Mouse (Mus musculus) CH12.LX (cell line): ENCODE results near the gene Ercc6l2. TPM values are rescaled to one million over a fixed set of nuclear protein-coding genes. Genes with fewer than 3 reads are reported as not detected.

Experiments used
- DNase-seq: peaks from one replicate; pipeline ENCODE4 v3.0.0-alpha.2; 2013; ENCODE audit errors: extremely low read depth
- H3K27ac ChIP-seq: 2 replicates; pipeline ENCODE4 v1.5.1; 2012; ENCODE audit warnings: low read depth, mild to moderate bottlenecking, control low read depth, moderate library complexity; ENCODE audit not compliant: insufficient read depth
- H3K27me3 ChIP-seq: replicated peaks from 2 replicates; pipeline ENCODE3; 2012; ENCODE audit warnings: inconsistent platforms
- H3K36me3 ChIP-seq, 2 experiments: replicated peaks in 1 of 2; 2 replicates each; pipeline versions ENCODE3 to v1.6.1; 2012; ENCODE audit warnings: inconsistent platforms in 1 of 2, low read length in 1 of 2, mild to moderate bottlenecking in 1 of 2, mixed read lengths in 1 of 2, moderate library complexity in 1 of 2; ENCODE audit not compliant: control insufficient read depth in 1 of 2, insufficient read depth in 1 of 2
- H3K4me1 ChIP-seq, 2 experiments: 2 replicates each; pipeline ENCODE4 v1.6.1; 2012; ENCODE audit warnings: inconsistent platforms in 1 of 2, moderate library complexity in 1 of 2; ENCODE audit not compliant: insufficient read depth in 2 of 2, control insufficient read depth in 1 of 2
- H3K4me2 ChIP-seq: 2 replicates; pipeline ENCODE4 v1.6.1; 2012; ENCODE audit warnings: low read depth, mild to moderate bottlenecking, control low read depth; ENCODE audit not compliant: poor library complexity, insufficient read depth, severe bottlenecking
- H3K4me3 ChIP-seq, 3 experiments: fragments of 150-350 bp in 1 of 3; sonication (generic) in 1 of 3; replicated peaks in 1 of 3; 2 replicates each; pipeline versions ENCODE3 to v1.5.1; 2011 to 2012; ENCODE audit warnings: low read depth in 2 of 3, low read length in 2 of 3, mild to moderate bottlenecking in 2 of 3, moderate library complexity in 2 of 3, control low read depth in 1 of 3, improper control_type of control experiment in 1 of 3, inconsistent platforms in 1 of 3, mixed read lengths in 1 of 3; ENCODE audit not compliant: poor library complexity in 1 of 3
- H3K79me2 ChIP-seq: replicated peaks from 2 replicates; pipeline ENCODE4 v1.6.1; 2012; ENCODE audit warnings: mild to moderate bottlenecking, moderate library complexity; ENCODE audit not compliant: control insufficient read depth, poor library complexity, insufficient read depth, severe bottlenecking; ENCODE audit errors: extremely low read depth
- H3K9ac ChIP-seq: 2 replicates; pipeline ENCODE4 v1.6.1; 2012; ENCODE audit warnings: low read depth, mild to moderate bottlenecking, control low read depth, moderate library complexity; ENCODE audit not compliant: insufficient read depth
- H3K9me3 ChIP-seq: replicated peaks from 2 replicates; pipeline ENCODE3; 2012; ENCODE audit warnings: low read length, inconsistent platforms, mixed read lengths
- BHLHE40 ChIP-seq: IDR thresholded peaks from 2 replicates; pipeline ENCODE4 v1.6.1; 2011; ENCODE audit warnings: mild to moderate bottlenecking, low read depth, low read length, improper control_type of control experiment
- CHD1 ChIP-seq: IDR thresholded peaks from 2 replicates; pipeline ENCODE4 v1.6.1; 2012; ENCODE audit warnings: low read depth, low read length, improper control_type of control experiment, inconsistent platforms
- CHD2 ChIP-seq: IDR thresholded peaks from 2 replicates; pipeline ENCODE4 v1.6.1; 2011; ENCODE audit warnings: low read length, improper control_type of control experiment
- CTCF ChIP-seq, 2 experiments: IDR thresholded peaks in 1 of 2; conservative IDR thresholded peaks in 1 of 2; 2 replicates each; pipeline ENCODE4 v1.5.1; 2011 to 2012; ENCODE audit warnings: low read depth in 2 of 2, low read length in 2 of 2, improper control_type of control experiment in 1 of 2, inconsistent platforms in 1 of 2, mild to moderate bottlenecking in 1 of 2, moderate library complexity in 1 of 2
- E2F4 ChIP-seq: IDR thresholded peaks from 2 replicates; pipeline ENCODE4 v1.6.1; 2011; ENCODE audit warnings: low read depth, low read length, improper control_type of control experiment; ENCODE audit not compliant: insufficient replicate concordance
- ELF1 ChIP-seq: IDR thresholded peaks from 2 replicates; pipeline ENCODE4 v1.6.1; 2014; ENCODE audit warnings: low read depth, mild to moderate bottlenecking, inconsistent platforms, low read length, improper control_type of control experiment
- EP300 ChIP-seq: IDR thresholded peaks from 2 replicates; pipeline ENCODE4 v1.6.1; 2011; ENCODE audit warnings: low read length, improper control_type of control experiment
- ETS1 ChIP-seq: conservative IDR thresholded peaks from 2 replicates; pipeline ENCODE4 v1.6.1; 2012; ENCODE audit warnings: low read depth, mild to moderate bottlenecking, inconsistent platforms, low read length, improper control_type of control experiment, moderate library complexity
- GABPA ChIP-seq: IDR thresholded peaks from 2 replicates; pipeline ENCODE4 v1.6.1; 2012; ENCODE audit warnings: low read depth, low read length, improper control_type of control experiment, inconsistent platforms; ENCODE audit not compliant: insufficient replicate concordance
- HCFC1 ChIP-seq: IDR thresholded peaks from 2 replicates; pipeline ENCODE4 v1.6.1; 2012; ENCODE audit warnings: low read depth, mild to moderate bottlenecking, inconsistent platforms, low read length, improper control_type of control experiment
- IRF4 ChIP-seq: IDR thresholded peaks from 2 replicates; pipeline ENCODE4 v1.6.1; 2014; ENCODE audit warnings: low read depth, mild to moderate bottlenecking, inconsistent platforms, low read length, improper control_type of control experiment
- JUN ChIP-seq: IDR thresholded peaks from 2 replicates; pipeline ENCODE4 v1.6.1; 2011; ENCODE audit warnings: low read depth, mild to moderate bottlenecking, low read length, improper control_type of control experiment, moderate library complexity; ENCODE audit not compliant: insufficient read depth
- MAFK ChIP-seq: IDR thresholded peaks from 2 replicates; pipeline ENCODE4 v1.6.1; 2011; ENCODE audit warnings: low read length, improper control_type of control experiment; ENCODE audit not compliant: insufficient replicate concordance
- MAZ ChIP-seq: IDR thresholded peaks from 2 replicates; pipeline ENCODE4 v1.6.1; 2012; ENCODE audit warnings: low read depth, mild to moderate bottlenecking, inconsistent platforms, low read length, improper control_type of control experiment, moderate library complexity
- MXI1 ChIP-seq: IDR thresholded peaks from 2 replicates; pipeline ENCODE4 v1.6.1; 2011; ENCODE audit warnings: mild to moderate bottlenecking, low read depth, low read length, improper control_type of control experiment
- MYC ChIP-seq: IDR thresholded peaks from 2 replicates; pipeline ENCODE4 v1.6.1; 2011; ENCODE audit warnings: low read depth, mild to moderate bottlenecking, improper control_type of control experiment, low read length
- NELFE ChIP-seq: IDR thresholded peaks from 2 replicates; pipeline ENCODE4 v1.6.1; 2011; ENCODE audit warnings: low read depth, low read length, improper control_type of control experiment
- NRF1 ChIP-seq: IDR thresholded peaks from 2 replicates; pipeline ENCODE4 v1.6.1; 2014; ENCODE audit warnings: low read depth, mild to moderate bottlenecking, inconsistent platforms, low read length, improper control_type of control experiment, moderate library complexity
- PAX5 ChIP-seq: IDR thresholded peaks from 2 replicates; pipeline ENCODE4 v1.6.1; 2012; ENCODE audit warnings: low read length, inconsistent platforms, mixed read lengths
- POLR2AphosphoS2 ChIP-seq: IDR thresholded peaks from 2 replicates; pipeline ENCODE4 v1.6.1; 2011; ENCODE audit warnings: low read depth, low read length, improper control_type of control experiment
- RAD21 ChIP-seq: IDR thresholded peaks from 2 replicates; pipeline ENCODE4 v1.6.1; 2011; ENCODE audit warnings: low read depth, mild to moderate bottlenecking, low read length, improper control_type of control experiment, moderate library complexity
- SIN3A ChIP-seq: IDR thresholded peaks from 2 replicates; pipeline ENCODE4 v1.6.1; 2012; ENCODE audit warnings: low read length, improper control_type of control experiment, inconsistent platforms
- USF1 ChIP-seq: IDR thresholded peaks from 2 replicates; pipeline ENCODE4 v1.6.1; 2014; ENCODE audit warnings: low read depth, mild to moderate bottlenecking, inconsistent platforms, low read length, improper control_type of control experiment
- USF2 ChIP-seq: conservative IDR thresholded peaks from 2 replicates; pipeline ENCODE4 v1.6.1; 2011; ENCODE audit warnings: low read depth, low read length, improper control_type of control experiment
- ZC3H11A ChIP-seq: IDR thresholded peaks from 2 replicates; pipeline ENCODE4 v1.6.1; 2012; ENCODE audit warnings: low read depth, mild to moderate bottlenecking, inconsistent platforms, low read length, improper control_type of control experiment
- ZMIZ1 ChIP-seq: IDR thresholded peaks from 2 replicates; pipeline ENCODE4 v1.6.1; 2012; ENCODE audit warnings: low read depth, mild to moderate bottlenecking, inconsistent platforms, low read length, improper control_type of control experiment
- dilution Hi-C: fragments of 300-500 bp; cut with MboI; formaldehyde crosslinking; loops from 2 replicates; pipeline ENCODE4 v1.14.3; 2020; ENCODE audit warnings: low sequenced_read_pairs; ENCODE audit not compliant: extremely low pct_unique_long_range_greater_than_20kb, extremely low pct_ligation_motif_present
- in situ Hi-C: fragments of 300-500 bp; cut with MboI; formaldehyde crosslinking; loops from 3 replicates; pipeline ENCODE4 v1.14.3; 2019; ENCODE audit warnings: low sequenced_read_pairs, low pct_ligation_motif_present, low pct_unique_long_range_greater_than_20kb, mixed read lengths
- polyA plus RNA-seq: library from polyadenylated mRNA; unstranded; fragments of >175 nt; gene quantifications from 2 replicates; pipeline ENCODE4 v1.2.1, GENCODE M21; 2012; ENCODE audit warnings: low read depth; ENCODE audit not compliant: insufficient read length
- total RNA-seq, 2 experiments: library from RNA; depleted of rRNA; stranded (reverse); fragments of 300-350 nt in 1 of 2; fragments of >200 nt in 1 of 2; gene quantifications; 2 replicates each; pipeline ENCODE4 v1.2.3; 2012 to 2014

Ercc6l2 gene
- total and polyA plus RNA-seq, 3 experiments: 44.3 to 97.0 (median 62.5) TPM

DNA sequence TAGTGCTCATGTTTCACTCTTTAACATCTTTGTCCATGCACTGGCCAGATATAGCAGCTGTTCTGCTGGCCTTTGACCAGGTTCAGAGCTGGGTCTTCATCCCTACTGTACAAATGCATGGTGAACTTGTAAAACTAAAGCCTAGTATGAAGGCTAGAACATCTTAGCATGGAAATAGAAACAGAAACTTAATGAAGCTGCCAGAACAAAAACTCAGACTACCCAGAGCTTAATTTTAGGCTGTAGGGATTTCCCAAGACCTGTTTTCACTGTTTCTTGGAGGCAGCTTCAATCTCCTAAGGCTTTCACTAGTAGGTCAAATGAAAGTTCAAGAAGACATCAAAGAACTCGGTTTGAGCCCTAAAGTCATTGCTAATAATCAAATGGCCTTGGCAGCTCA lies 15.1 kb upstream of the Ercc6l2 start (continued):
- peak; percentile 24; the same call in 1 of the 2 replicates for TF ChIP-seq JUN
- peak; percentile 29; the same call in 1 of the 2 replicates for TF ChIP-seq MYC
- no peak for TF ChIP-seq POLR2AphosphoS2
- no peak for TF ChIP-seq ZC3H11A
- no peak for TF ChIP-seq MAZ
- peak; percentile 85 for TF ChIP-seq ETS1
- peak; percentile 90 for TF ChIP-seq IRF4
- no peak for TF ChIP-seq USF1
- TF ChIP-seq USF2: no peak
- TF ChIP-seq NRF1: no peak
- TF ChIP-seq SIN3A: peak; percentile 67; the same call in 1 of the 2 replicates
- no peak for TF ChIP-seq PAX5
- no peak; the same call in 1 of the 2 replicates for TF ChIP-seq RAD21
- TF ChIP-seq MXI1: no peak
- peak; percentile 89 for TF ChIP-seq EP300
- no peak for TF ChIP-seq ZMIZ1
- peak; percentile 33; the same call in 1 of the 2 replicates for TF ChIP-seq CHD2
- no peak for TF ChIP-seq ELF1
- no peak for TF ChIP-seq CHD1

DNA sequence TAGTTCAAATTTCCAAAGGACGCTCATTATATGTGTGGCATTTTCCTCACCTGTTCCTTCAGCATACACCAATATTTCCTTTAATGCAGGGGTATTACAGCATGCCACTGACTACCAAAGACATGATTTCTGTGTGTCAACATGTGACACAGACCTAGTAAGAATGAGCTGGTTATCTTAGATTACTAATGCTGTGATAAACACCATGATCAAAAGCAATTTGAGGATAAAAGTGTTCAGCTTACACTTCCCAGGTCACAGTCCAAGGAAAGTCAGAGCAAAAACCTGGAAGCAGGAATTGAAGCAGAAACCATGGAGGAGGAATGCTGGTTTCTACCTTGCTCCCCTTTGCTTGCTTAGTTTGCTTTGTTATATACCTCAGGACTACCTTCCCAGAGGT lies 13.8 kb upstream of the Ercc6l2 start:
- TF ChIP-seq BHLHE40: no peak
- no peak for TF ChIP-seq MAZ
- no peak for TF ChIP-seq MAFK
- TF ChIP-seq NELFE: no peak
- no peak for TF ChIP-seq E2F4
- no peak for TF ChIP-seq GABPA
- no peak for TF ChIP-seq NRF1
- no peak for TF ChIP-seq MYC
- no peak for TF ChIP-seq HCFC1
- TF ChIP-seq CTCF (conservative IDR thresholded peaks at IDR 0.05 in 1 of 2, IDR thresholded peaks at IDR 0.05 in 1 of 2; ENCODE audit: low read depth in 2 of 2, low read length in 2 of 2): no peak
- peaks cover 9 to 27% of the 10 kb centered on the region in 2 experiments for H3K36me3 ChIP-seq
- H3K9me3 ChIP-seq: no peaks in the 10 kb centered on the region
- peaks cover 44% of the 10 kb centered on the region for H3K79me2 ChIP-seq
- no peak for DNase-seq
- H3K4me1 ChIP-seq: peaks cover 13 to 61% of the 10 kb centered on the region in 2 experiments; a peak in 3 of 4 replicates
- no peak overlapping the region for H3K4me2 ChIP-seq
- in situ Hi-C loops (loop anchor here (25.0 kb wide), 1 partner anchor 239 kb away; the partner anchor contains the start of gene Ptch1), dilution Hi-C loops (no loop called here)
- no peak overlapping the region for H3K27ac ChIP-seq
- H3K9ac ChIP-seq: no peak overlapping the region
- no peaks in the 10 kb centered on the region for H3K27me3 ChIP-seq
- no peak overlapping the region for H3K4me3 ChIP-seq
